Mouse (Mus musculus) layer of hippocampus, adult 2 months (tissue): ENCODE data around the gene Ankrd22. TPM values are rescaled to one million over a fixed set of nuclear protein-coding genes. Genes with fewer than 3 reads are reported as not detected.
"Not testable (repeated sequence)": the region's sequence is repeated elsewhere in the genome, so short reads cannot be mapped to it uniquely, and the experiment has no call there.

Experiments used
- DNase-seq, 2 experiments: peaks; one replicate each; pipeline ENCODE4 v3.0.0; 2022; ENCODE audit warnings: low spot score in 2 of 2
- H3K27ac ChIP-seq: fragments of 200-600 bp; 2 replicates; pipeline ENCODE4 v1.8.1; 2022
- H3K4me3 ChIP-seq: fragments of 200-600 bp; 2 replicates; pipeline ENCODE4 v1.8.1; 2022; ENCODE audit warnings: mild to moderate bottlenecking
- CTCF ChIP-seq: fragments of 200-600 bp; conservative IDR thresholded peaks from 2 replicates; pipeline ENCODE4 v1.8.1; 2022; ENCODE audit warnings: antibody characterized with exemption, mild to moderate bottlenecking, moderate library complexity
- long read RNA-seq, 2 experiments: library from polyadenylated mRNA; stranded (forward); transcript quantifications; one replicate each; pipeline ENCODE4 v2.0.0; 2021; ENCODE audit warnings: borderline mapping rate in 2 of 2
- total RNA-seq, 2 experiments: library from RNA; stranded (reverse); gene quantifications; 2 replicates each; pipeline ENCODE4 v1.2.3; 2021

Ankrd22 gene
- not detected for total RNA-seq
- long read RNA-seq, experiment 1: 0 reads
- long read RNA-seq, experiment 2, partial matches to known transcripts: 0 of 1 reads
- long read RNA-seq, experiment 2, other reads (novel, unspliced or antisense): 1 of 1 reads

- Histone ChIP-seq H3K27ac (no peak within 1 kb of the TSS), H3K4me3 (no peak within 1 kb of the TSS)
- DNase-seq: no peak
- TF ChIP-seq CTCF: no peak
Measured at GRCm38 (mm10) chr19:34165891-34166290, at the start of gene Ankrd22. Gene Ankrd22 (minus strand): TSS chr19:34166053.

GRCm38 (mm10) chr19:34214136-34214535 is 48.3 kb upstream of the Ankrd22 start:
- no peak overlapping the region for H3K27ac ChIP-seq
- no peak overlapping the region for H3K4me3 ChIP-seq
- DNase-seq: no peak
- no peak for TF ChIP-seq CTCF

- no peak for TF ChIP-seq CTCF
- H3K27ac ChIP-seq: no peak overlapping the region
Measured at GRCm38 (mm10) chr19:34213251-34213645, 47.4 kb upstream of the Ankrd22 start.

GRCm38 (mm10) chr19:34212489-34213250 is 46.8 kb upstream of the Ankrd22 start:
- Histone ChIP-seq H3K27ac (no peak overlapping the region), H3K4me3 (no peak overlapping the region)
- no peak for TF ChIP-seq CTCF
- no peak for DNase-seq

More at GRCm38 (mm10) chr19:34213251-34213645, 47.4 kb upstream of the Ankrd22 start:
- no peak overlapping the region for H3K4me3 ChIP-seq
- DNase-seq: no peak

- no peak for TF ChIP-seq CTCF
Measured at GRCm38 (mm10) chr19:34210841-34211240, 45.0 kb upstream of the Ankrd22 start.

GRCm38 (mm10) chr19:34209930-34210581 is 44.2 kb upstream of the Ankrd22 start:
- no peak for TF ChIP-seq CTCF
- Histone ChIP-seq H3K4me3 (no peak overlapping the region), H3K27ac (no peak overlapping the region)
- DNase-seq: no peak

More at GRCm38 (mm10) chr19:34210841-34211240, 45.0 kb upstream of the Ankrd22 start:
- DNase-seq: no peak
- Histone ChIP-seq H3K4me3 (no peak overlapping the region), H3K27ac (no peak overlapping the region; the same call in 1 of the 2 replicates)

- H3K4me3 ChIP-seq: no peak overlapping the region
- no peak for DNase-seq
- TF ChIP-seq CTCF: no peak
- H3K27ac ChIP-seq: no peak overlapping the region
Measured at GRCm38 (mm10) chr19:34209031-34209430, 43.2 kb upstream of the Ankrd22 start.

- H3K27ac ChIP-seq: no peak overlapping the region
- TF ChIP-seq CTCF: no peak
- H3K4me3 ChIP-seq: no peak overlapping the region
- no peak for DNase-seq
Measured at GRCm38 (mm10) chr19:34206760-34207440, 41.0 kb upstream of the Ankrd22 start.

GRCm38 (mm10) chr19:34206128-34206527 is 40.3 kb upstream of the Ankrd22 start:
- not testable (repeated sequence) for H3K27ac ChIP-seq, DNase-seq, H3K4me3 ChIP-seq

GRCm38 (mm10) chr19:34202668-34203067 is 36.8 kb upstream of the Ankrd22 start:
- DNase-seq: no peak
- H3K27ac ChIP-seq: no peak overlapping the region
- no peak overlapping the region for H3K4me3 ChIP-seq
- TF ChIP-seq CTCF: no peak

- TF ChIP-seq CTCF: no peak
- DNase-seq: no peak
- no peak overlapping the region for H3K27ac ChIP-seq
- no peak overlapping the region for H3K4me3 ChIP-seq
Measured at GRCm38 (mm10) chr19:34199488-34199887, 33.6 kb upstream of the Ankrd22 start.

GRCm38 (mm10) chr19:34198901-34199300 is 33.0 kb upstream of the Ankrd22 start:
- H3K4me3 ChIP-seq: no peak overlapping the region

GRCm38 (mm10) chr19:34198066-34198465 is 32.2 kb upstream of the Ankrd22 start:
- H3K27ac ChIP-seq: no peak overlapping the region
- no peak overlapping the region for H3K4me3 ChIP-seq
- TF ChIP-seq CTCF: no peak
- DNase-seq: no peak

More at GRCm38 (mm10) chr19:34198901-34199300, 33.0 kb upstream of the Ankrd22 start:
- no peak for TF ChIP-seq CTCF
- no peak for DNase-seq
- H3K27ac ChIP-seq: no peak overlapping the region
